In the genomic region with DNA sequence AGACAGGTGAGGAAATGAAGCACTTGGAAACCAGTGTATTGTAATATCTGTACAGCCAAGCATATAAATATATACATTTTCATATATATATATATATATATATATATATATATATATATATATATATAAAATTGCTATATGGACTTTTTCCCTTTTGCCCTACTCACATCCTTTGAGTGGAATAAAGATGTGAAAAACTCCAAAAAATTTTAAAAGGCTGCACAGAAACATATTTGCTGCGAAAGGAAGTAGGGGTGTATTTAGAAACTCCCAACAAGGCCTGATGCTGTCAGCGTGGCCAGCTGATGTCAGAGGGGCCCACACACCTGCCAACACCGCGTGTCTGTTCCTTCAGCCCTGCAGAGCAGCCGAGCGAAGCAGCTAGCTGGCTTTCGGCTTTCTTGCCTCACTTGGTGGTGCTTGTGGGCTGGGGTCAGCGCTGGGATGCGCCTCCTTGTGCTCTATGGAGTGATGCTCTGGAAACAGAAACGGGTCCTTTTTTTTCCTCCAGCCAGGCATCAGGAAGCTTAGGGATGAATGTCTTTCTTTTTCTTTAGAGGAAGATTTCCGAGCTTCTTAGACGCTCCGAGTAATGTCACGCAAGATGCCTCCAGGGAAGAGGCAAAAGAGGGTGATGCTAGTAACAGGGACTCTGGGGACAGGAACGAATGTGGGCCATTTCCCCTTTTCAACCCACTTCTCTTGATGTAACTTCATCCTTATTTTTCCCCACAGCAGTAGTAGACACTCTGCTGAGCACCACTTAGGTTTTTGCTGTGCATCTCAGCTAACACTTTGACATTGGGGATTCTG, we compare ENCODE assay signal across 9 mouse cellular contexts. TPM values are rescaled to one million over a fixed set of nuclear protein-coding genes. Genes with fewer than 3 reads are reported as not detected.
DNase-seq lines count a peak whose midpoint lies in the region; ATAC-seq and TF ChIP-seq lines count a peak whose summit lies in the region.
"Had no signal": no experiment of that assay in that cellular context is flagged by ENCODE, and none has a peak within 500 bp of the region (broad histone marks: within the 10 kb centered on the region; RNA-seq: fewer than 3 reads in every experiment).

No protein-coding gene starts in this region.

- no peak for DNase-seq in heart, postnatal 4 days
- DNase-seq in brain, embryonic 14.5 days (ENCODE audit: low read depth): peak; percentile 18
- DNase-seq in hindbrain, embryonic 10.5 days (ENCODE audit: low spot score): peak; percentile 26
- DNase-seq in neural tube, embryonic 10.5 days (ENCODE audit: extremely low spot score, low spot score): peak; percentile 17
- DNase-seq in frontal cortex, adult 2 months (ENCODE audit: extremely low spot score in 1 of 2, low spot score in 1 of 2): no peak
- DNase-seq in layer of hippocampus, adult 9-10 months (ENCODE audit: low spot score): no peak
- no peak for DNase-seq in kidney, adult 8-10 months

- no peak for ATAC-seq in heart, embryonic 12.5 days (ENCODE audit: insufficient number of reproducible peaks, low FRiP score)

- no peaks in the 10 kb centered on the region for H3K36me3 ChIP-seq in heart, embryonic 12.5 days
- no peaks in the 10 kb centered on the region for H3K36me3 ChIP-seq in hindbrain, embryonic 10.5 days
- H3K36me3 ChIP-seq: G1E had no signal

- 28% methylated on average over 15 of the region's 15 CpGs for WGBS in heart, embryonic 12.5 days
- 12% methylated on average over 15 of the region's 15 CpGs for WGBS in hindbrain, embryonic 10.5 days

- no peak for TF ChIP-seq CTCF in brain, embryonic 14.5 days (IDR thresholded peaks at IDR 0.05; ENCODE audit: borderline replicate concordance, extremely low read depth, insufficient read depth, insufficient read length)

- H3K4me3 ChIP-seq in heart, embryonic 12.5 days: no peak overlapping the region
- H3K4me3 ChIP-seq in hindbrain, embryonic 10.5 days: peak overlapping the region; percentile 98

- no peak for TF ChIP-seq POLR2A in brain, embryonic 14.5 days (IDR thresholded peaks at IDR 0.05; ENCODE audit: borderline replicate concordance, extremely low read depth, insufficient read depth, insufficient read length, poor library complexity, severe bottlenecking)

- no peaks in the 10 kb centered on the region; the same call in 1 of the 2 replicates for H3K27me3 ChIP-seq in heart, embryonic 12.5 days (replicated peaks)
- H3K27me3 ChIP-seq in hindbrain, embryonic 10.5 days (ENCODE audit: insufficient read depth, poor library complexity, severe bottlenecking): peaks cover 16% of the 10 kb centered on the region

- no peak overlapping the region for H3K27ac ChIP-seq in heart, embryonic 12.5 days (ENCODE audit: poor library complexity, severe bottlenecking)
- H3K27ac ChIP-seq in hindbrain, embryonic 10.5 days: no peak overlapping the region; the same call in 1 of the 2 replicates

- peak overlapping the region; percentile 93 for H3K4me2 ChIP-seq in heart, embryonic 12.5 days

- peaks cover 14% of the 10 kb centered on the region for H3K4me1 ChIP-seq in heart, embryonic 12.5 days (replicated peaks)
- peaks cover 23% of the 10 kb centered on the region for H3K4me1 ChIP-seq in hindbrain, embryonic 10.5 days (replicated peaks)

- no peaks in the 10 kb centered on the region for H3K9me3 ChIP-seq in heart, embryonic 12.5 days (replicated peaks)
- H3K9me3 ChIP-seq in hindbrain, embryonic 10.5 days: no peaks in the 10 kb centered on the region
- H3K9me3 ChIP-seq: G1E had no signal

- no peak overlapping the region for H3K9ac ChIP-seq in heart, embryonic 12.5 days

RNA-seq across cellular contexts. Expression of a gene that starts 2.9 kb away (rescaled TPM):
- polyA plus RNA-seq in heart, embryonic 12.5 days (2016; fragmentation: Nextera tagmentation; extraction: Ambion mirVana): 6.1 and 7.7 TPM in 2 replicates
- 10 to 100 TPM; 44.9 to 47.2 TPM for total RNA-seq in heart, postnatal 4 days (2021)
- 24.7 and 40.3 TPM in 2 replicates for polyA plus RNA-seq in brain, embryonic 14.5 days (2012; rRNA removed)
- polyA plus RNA-seq in hindbrain, embryonic 10.5 days (2016; fragmentation: Nextera tagmentation; extraction: Ambion mirVana): 5.1 and 7.7 TPM in 2 replicates
- 64.6 and 66.3 TPM in 2 replicates for polyA plus RNA-seq in frontal cortex, adult 2 months (2012; rRNA removed)

RNA-seq across cellular contexts. Expression of a gene that starts 14.8 kb away (rescaled TPM):
- 63.1 and 65.3 TPM in 2 replicates for polyA plus RNA-seq in heart, embryonic 12.5 days (2016; fragmentation: Nextera tagmentation; extraction: Ambion mirVana)
- total RNA-seq in heart, postnatal 4 days (2021): 10 to 100 TPM; 70.2 to 76.7 TPM
- polyA plus RNA-seq in brain, embryonic 14.5 days (2012; rRNA removed): 65.5 and 74.5 TPM in 2 replicates
- polyA plus RNA-seq in hindbrain, embryonic 10.5 days (2016; fragmentation: Nextera tagmentation; extraction: Ambion mirVana): 72.7 and 77.5 TPM in 2 replicates
- 66.8 and 70.7 TPM in 2 replicates for polyA plus RNA-seq in frontal cortex, adult 2 months (2012; rRNA removed)

Comparison
In these comparisons a context has a peak if more than half of its experiments do, and no peak if none do; other contexts are left out.
1. DNase-seq: peak in brain, embryonic 14.5 days (single experiment), hindbrain, embryonic 10.5 days (single experiment) and neural tube, embryonic 10.5 days (single experiment); none in heart, postnatal 4 days (single experiment), frontal cortex, adult 2 months (0 of 2), layer of hippocampus, adult 9-10 months (single experiment) and kidney, adult 8-10 months (0 of 2).